Mouse (Mus musculus): Measurements from ENCODE around the gene Sars. TPM values are rescaled to one million over a fixed set of nuclear protein-coding genes. Genes with fewer than 3 reads are reported as not detected.

The Sars gene
- total RNA-seq, 4 experiments from 2014 or later = 234 to 244 (median 236) TPM

DNA sequence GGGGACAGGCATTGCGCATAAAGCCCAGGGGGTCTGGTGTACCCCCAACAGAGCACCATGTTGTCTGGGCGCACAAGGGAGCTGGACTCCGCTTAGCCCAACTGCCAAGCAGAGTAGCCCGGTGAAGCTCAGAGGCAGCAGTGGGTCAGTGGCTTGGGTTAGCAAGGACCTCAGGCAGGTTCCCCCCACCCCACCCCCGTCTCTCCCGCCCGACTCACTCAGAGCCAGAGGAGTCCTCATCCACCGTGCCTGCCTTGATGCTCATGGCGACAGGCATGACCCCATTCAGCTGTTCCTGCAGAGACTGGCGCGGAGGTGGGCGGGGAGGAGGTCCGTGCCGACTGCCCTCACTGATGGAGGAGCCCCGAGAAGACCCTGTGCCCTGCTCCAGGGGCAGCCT lies 52.2 kb downstream of the Sars start:
- DNase-seq (ENCODE audit: low spot score in 2 of 2) = no peak

DNA sequence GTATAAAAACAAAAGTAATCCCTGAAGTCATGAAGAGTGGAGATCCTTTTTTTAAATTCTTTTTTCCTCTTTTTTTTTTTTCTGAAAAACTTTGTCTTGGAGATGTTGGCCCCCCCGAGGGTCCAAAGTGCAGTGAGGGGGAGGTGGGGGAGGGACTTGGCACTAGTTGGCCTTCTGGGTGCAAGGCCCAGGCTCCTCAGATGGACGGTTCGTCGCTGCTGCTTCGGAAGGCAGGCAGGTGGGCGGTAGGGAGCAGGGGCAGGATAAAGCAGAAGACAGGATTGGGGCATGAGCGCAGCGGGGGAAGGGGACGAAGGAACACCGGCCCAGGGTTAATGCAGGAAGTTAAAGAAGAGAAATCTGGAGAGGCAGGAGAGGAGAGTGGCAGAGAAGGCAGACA lies 52.7 kb downstream of the Sars start:
- no peak for DNase-seq (ENCODE audit: low spot score in 2 of 2)

DNA sequence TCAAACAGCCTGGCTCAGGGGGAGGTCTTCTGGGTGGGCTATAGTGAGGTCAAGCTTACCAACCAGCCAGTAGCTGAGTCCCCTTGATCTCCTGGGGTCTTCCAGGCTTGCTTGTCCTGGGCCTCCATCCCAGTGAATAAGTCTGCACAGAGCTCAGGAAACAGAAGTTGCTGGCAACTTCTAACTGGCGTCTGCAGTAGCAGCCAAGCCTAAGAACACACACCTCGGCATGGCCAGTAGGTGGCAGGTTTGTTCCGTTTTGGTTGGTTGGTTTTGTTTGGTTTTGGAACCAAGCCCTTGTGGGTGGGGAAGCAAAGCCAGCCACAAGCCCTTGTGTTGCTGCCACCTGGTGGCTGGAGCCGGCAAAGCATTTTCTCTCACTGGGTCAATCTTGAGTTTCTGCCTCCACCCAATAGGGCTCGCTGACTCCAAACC lies 55.9 kb downstream of the Sars start:
- peak; percentile 92 to 98 for DNase-seq (ENCODE audit: low spot score in 2 of 2)

DNA sequence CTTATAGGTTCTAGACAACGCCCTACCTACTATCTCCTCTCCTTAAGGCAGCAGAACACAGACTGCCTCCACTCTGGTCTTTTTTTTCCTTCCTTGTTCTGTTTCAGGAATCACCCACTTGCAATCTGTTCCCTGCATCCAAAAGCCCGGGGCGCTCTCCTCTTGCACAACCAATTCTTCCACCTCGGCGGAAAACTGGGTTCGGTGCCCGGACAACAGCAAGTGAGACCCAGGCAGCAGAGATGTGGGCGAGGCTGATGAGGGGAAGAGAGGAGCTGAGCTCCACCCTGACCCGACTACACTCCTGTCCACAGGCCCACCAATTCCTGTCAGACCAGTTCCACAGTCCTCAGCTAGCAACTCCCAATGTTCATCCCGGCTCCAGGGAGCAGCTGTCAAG lies 58.8 kb downstream of the Sars start:
- DNase-seq (ENCODE audit: low spot score in 2 of 2) = peak in 1 of 2 experiments; percentile 84

DNA sequence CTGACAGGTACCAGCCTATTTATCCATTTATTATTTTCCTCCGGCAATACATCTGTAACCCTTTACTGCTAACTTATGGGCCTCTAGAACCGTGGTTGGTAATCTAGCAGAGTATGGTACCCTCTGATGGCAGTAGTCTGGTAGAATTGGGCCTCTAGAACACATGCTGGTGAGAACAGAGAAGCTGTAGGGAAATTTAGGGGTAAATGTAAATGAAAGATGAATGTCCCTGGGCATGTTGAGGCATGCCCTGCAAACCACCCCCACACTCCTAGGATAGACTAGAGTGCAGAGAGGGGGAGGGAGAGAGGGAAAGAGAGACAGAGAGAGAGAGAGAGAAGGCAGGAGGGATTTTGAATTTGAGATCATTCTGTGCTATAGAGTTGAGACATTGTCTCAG lies 60.6 kb downstream of the Sars start:
- DNase-seq (ENCODE audit: low spot score in 2 of 2) = no peak

DNA sequence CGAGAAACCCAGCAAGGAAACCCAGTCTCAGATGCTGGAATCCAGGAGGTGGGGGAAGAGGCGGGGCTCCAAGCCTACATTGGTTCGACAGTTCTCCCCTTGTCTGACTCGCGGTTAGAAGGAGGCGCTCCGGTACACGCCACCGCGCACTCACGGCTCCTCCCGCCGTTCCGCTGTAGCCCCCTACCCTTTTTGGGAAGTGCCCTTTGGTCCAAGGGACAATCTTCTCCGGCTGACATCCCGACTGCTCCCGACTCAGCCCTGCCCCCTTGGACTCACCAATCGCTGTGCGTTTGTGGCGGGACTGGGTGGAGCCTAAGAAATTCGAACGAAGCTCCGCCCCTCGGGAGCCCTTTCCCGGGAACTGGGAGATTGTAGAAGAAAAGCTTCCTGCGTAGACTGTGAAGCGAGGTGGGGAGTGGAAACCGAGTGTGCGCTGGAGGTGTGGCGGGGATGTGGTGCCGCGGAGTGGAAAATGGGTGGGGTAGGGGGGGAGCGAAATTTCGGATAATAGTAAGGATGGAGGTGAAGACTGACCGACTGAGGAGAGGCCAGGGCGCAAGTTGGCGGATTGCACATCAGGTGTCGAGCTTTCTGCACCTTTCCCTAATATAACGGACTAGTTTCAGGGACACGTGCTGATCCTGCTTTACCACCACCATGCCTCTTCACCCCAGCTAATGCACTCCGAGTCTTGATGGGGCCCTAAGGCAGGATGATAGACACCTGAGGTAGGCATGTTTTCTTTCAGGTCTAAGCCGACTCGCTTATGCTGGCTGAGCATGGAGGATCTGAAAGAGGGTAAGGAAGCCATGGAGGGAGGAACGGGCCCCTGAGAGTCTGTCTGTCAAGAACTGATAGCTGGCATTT lies 61.3 kb downstream of the Sars start, which contains the start of gene Psrc1:
Gene Psrc1 (plus strand): TSS at position 355 of the 870 bp plus-strand sequence.
- peak; percentile 76 to 81 for DNase-seq (ENCODE audit: low spot score in 2 of 2)

DNA sequence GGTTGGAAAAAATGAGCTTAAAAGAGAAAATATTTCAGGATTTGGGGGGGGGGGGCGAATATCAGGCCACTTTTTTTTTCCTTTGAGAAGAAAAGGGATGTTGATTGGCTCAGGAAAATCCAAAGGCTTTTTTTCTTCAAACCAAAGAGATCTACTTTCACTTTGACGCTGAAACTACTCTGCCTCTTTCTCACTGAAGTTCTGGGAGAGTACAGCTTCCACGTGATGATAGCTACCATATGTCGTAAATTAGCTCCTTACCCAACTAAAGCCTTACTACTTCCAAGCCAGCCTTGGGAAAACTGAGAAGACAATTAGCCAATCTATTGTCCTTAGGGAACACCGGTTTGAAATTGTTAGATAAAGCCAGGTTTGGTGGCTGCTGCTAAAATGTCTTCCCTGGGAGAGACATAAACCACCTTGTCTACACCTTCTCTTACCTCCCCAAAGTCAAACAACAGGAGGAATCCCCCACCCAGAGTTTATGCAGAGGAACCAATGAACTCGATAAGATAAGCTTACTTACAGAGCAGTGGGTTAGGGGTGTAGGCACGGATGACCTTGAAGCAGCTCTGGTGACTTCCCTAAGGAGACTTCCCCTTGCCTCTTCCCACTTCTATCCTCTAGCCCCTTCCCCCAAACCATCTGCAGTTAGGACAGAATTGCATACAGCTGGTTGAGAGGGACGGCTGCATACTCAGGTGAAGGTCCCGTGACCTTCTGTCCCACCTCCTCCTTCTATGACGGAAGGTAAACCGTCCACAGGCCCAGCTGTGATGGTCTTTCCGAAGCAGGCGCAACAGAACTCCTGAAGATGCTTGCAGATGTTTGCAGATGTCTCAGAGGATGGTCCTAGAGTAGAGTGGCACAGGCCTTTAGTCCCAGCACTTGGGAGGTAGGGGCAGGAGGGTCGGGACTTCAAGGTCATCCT lies 62.8 kb downstream of the Sars start:
- DNase-seq (ENCODE audit: low spot score in 2 of 2) = no peak

DNA sequence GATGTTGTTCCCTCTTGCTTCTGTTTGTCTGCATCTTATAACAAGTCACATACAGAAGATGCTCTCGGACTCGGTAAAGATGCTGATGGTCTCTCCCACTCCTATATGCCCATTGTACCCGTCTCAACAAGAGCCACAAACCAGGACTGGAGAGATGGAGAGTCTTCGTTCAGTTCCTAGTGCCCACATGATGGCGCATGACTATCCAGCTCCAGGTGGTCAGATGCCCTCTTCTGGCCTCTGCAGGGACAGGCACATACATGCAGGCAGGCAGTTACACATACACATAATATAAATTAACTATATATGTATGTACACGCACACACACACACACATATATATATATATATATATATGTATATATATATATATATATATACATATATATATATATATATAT lies 64.3 kb downstream of the Sars start:
- no peak for DNase-seq (ENCODE audit: low spot score in 2 of 2)

DNA sequence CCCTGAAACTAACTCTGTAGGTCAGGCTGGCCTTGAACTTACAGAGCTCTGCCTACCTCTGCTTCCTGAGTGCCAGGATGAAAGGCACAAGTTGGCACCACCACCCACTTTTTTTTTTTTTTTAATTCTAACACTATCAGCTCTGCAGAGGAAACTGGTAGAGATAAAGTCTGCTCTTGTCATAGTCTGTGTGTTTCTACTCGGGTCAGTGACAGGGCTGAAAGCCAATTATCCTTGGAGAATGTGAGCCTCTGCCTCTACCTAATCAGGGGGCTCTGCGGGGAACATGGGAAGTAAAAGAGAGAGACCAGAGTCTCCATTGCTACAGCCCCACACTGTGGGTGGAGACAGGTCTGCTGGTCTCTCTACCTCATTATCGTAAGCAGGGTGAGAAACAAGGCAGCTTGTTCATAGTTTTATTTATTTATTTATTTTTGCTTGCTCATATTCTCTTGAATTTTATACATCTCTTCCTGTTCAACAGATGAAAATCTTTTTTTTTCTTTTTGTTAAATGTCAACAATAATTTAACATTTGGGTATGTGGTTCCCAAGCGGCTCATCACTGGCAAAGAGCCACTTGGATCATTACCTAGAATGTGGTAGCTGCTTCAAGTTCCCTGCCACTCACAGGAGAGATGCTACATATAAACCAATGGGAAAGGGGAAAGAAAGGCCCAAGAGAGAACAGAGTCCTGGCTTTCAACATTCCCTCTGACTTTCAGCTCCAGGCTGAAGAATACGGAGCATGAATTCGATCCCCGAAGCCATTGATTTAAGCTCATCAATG lies 65.9 kb downstream of the Sars start:
- DNase-seq (ENCODE audit: low spot score in 2 of 2) = no peak

Other genes starting within 250 kb of the Sars start
- gene Cyb561d1, start 244.0 kb downstream of the Sars start, total RNA-seq (2022) = 10 to 100 TPM; 17.8 to 19.6 (median 18.2) TPM
- 10 to 100 TPM; 21.3 to 28.4 (median 25.4) TPM for gene Atxn7l2, start 234.3 kb downstream of the Sars start, total RNA-seq (2022)
- 1 to 10 TPM; 1.5 to 2.2 (median 1.8) TPM for gene Sypl2, start 218.6 kb downstream of the Sars start, total RNA-seq (2022)
- 10 to 100 TPM; 73.0 to 80.5 (median 79.0) TPM for gene Psma5, start 188.3 kb downstream of the Sars start, total RNA-seq (2022)
- gene Sort1, start 161.1 kb downstream of the Sars start, total RNA-seq (2022) = 100 to 1,000 TPM; 273 to 299 (median 284) TPM
- gene Mybphl, start 80.3 kb downstream of the Sars start, total RNA-seq (2022) = not detected
- 10 to 100 TPM; 11.1 to 13.8 (median 11.7) TPM for gene Psrc1, start 61.4 kb downstream of the Sars start, total RNA-seq (2022)
- gene Celsr2, start 29.7 kb downstream of the Sars start, total RNA-seq (2022) = 100 to 1,000 TPM; 145 to 152 (median 149) TPM
- gene 1700013F07Rik, start 88.9 kb upstream of the Sars start, total RNA-seq (2022) = 1 to 10 TPM; 2.2 to 3.5 (median 2.7) TPM
- gene 5330417C22Rik, start 91.3 kb upstream of the Sars start, total RNA-seq (2022) = 10 to 100 TPM; 29.3 to 41.9 (median 35.1) TPM
- 10 to 100 TPM; 46.4 to 52.3 (median 48.7) TPM for gene Tmem167b, start 117.3 kb upstream of the Sars start, total RNA-seq (2022)
- 10 to 100 TPM; 21.8 to 24.8 (median 22.1) TPM for gene Taf13, start 126.5 kb upstream of the Sars start, total RNA-seq (2022)
- gene Wdr47, start 146.1 kb upstream of the Sars start, total RNA-seq (2022) = 100 to 1,000 TPM; 114 to 149 (median 124) TPM
- gene Clcc1, start 208.7 kb upstream of the Sars start, total RNA-seq (2022) = 10 to 100 TPM; 33.7 to 37.9 (median 35.7) TPM

Measured in left cerebral cortex, adult 8-10 months (tissue).